Mouse (Mus musculus): ENCODE measurements around the gene Vps11. TPM values are rescaled to one million over a fixed set of nuclear protein-coding genes. Genes with fewer than 3 reads are reported as not detected.
"Not testable (repeated sequence)": the region's sequence is repeated elsewhere in the genome, so short reads cannot be mapped to it uniquely, and the experiment has no call there.

The Vps11 gene
- polyA plus RNA-seq, 1 experiment from 2014 or later: 30.5 TPM

GRCm38 (mm10) chr9:44317452-44317851, 44.0 kb downstream of the Vps11 start:
- no peak for DNase-seq (ENCODE audit: low spot score)

- DNase-seq (ENCODE audit: low spot score): no peak
These were observed 46.6 kb downstream of the Vps11 start for GRCm38 (mm10) chr9:44314910-44315309.

GRCm38 (mm10) chr9:44314257-44314547, 47.3 kb downstream of the Vps11 start:
- DNase-seq (ENCODE audit: low spot score): no peak

GRCm38 (mm10) chr9:44313476-44314256, 47.8 kb downstream of the Vps11 start:
- DNase-seq (ENCODE audit: low spot score): no peak

GRCm38 (mm10) chr9:44311136-44312134, 50.0 kb downstream of the Vps11 start:
- no peak for DNase-seq (ENCODE audit: low spot score)

GRCm38 (mm10) chr9:44310750-44311135, 50.7 kb downstream of the Vps11 start:
- DNase-seq (ENCODE audit: low spot score): no peak

- no peak for DNase-seq (ENCODE audit: low spot score)
These were observed 51.7 kb downstream of the Vps11 start for GRCm38 (mm10) chr9:44309756-44310155.

- DNase-seq (ENCODE audit: low spot score): peak; percentile 75
These were observed 54.2 kb downstream of the Vps11 start for GRCm38 (mm10) chr9:44307248-44307647.

GRCm38 (mm10) chr9:44306532-44306931, 54.9 kb downstream of the Vps11 start:
- no peak for DNase-seq (ENCODE audit: low spot score)

- peak; percentile 99 for DNase-seq (ENCODE audit: low spot score)
These were observed 55.9 kb downstream of the Vps11 start, which contains the start of gene Hinfp for GRCm38 (mm10) chr9:44305466-44306079. Gene Hinfp (minus strand): TSS chr9:44305671.

- DNase-seq (ENCODE audit: low spot score): not testable (repeated sequence)
These were observed 61.5 kb downstream of the Vps11 start for GRCm38 (mm10) chr9:44300001-44300400.

Small RNAs within 50 kb of the gene (microRNA-seq; reads per million reads assigned to microRNA genes)
- gene Gm44335 (ENCODE audit: borderline number of aligned reads) (2.1 reads per million), gene Mir7085 (ENCODE audit: borderline number of aligned reads) (not detected)

Other genes with a start within 250 kb of the Vps11 start
- 0.05 and 0.10 TPM in 2 replicates for gene Gm49380, start 248.2 kb downstream of the Vps11 start, polyA plus RNA-seq (2015; fragmentation: Nextera tagmentation; extraction: Ambion mirVana)
- 52.3 and 53.4 TPM in 2 replicates for gene Rnf26, start 248.2 kb downstream of the Vps11 start, polyA plus RNA-seq (2015; fragmentation: Nextera tagmentation; extraction: Ambion mirVana)
- 6.9 and 7.9 TPM in 2 replicates for gene Mcam, start 227.2 kb downstream of the Vps11 start, polyA plus RNA-seq (2015; fragmentation: Nextera tagmentation; extraction: Ambion mirVana)
- gene Cbl, start 127.6 kb downstream of the Vps11 start, polyA plus RNA-seq (2015; fragmentation: Nextera tagmentation; extraction: Ambion mirVana): 51.9 and 60.4 TPM in 2 replicates
- 8.1 TPM in 2 replicates for gene Ccdc153, start 121.0 kb downstream of the Vps11 start, polyA plus RNA-seq (2015; fragmentation: Nextera tagmentation; extraction: Ambion mirVana)
- 0.45 and 0.49 TPM in 2 replicates for gene Pdzd3, start 110.2 kb downstream of the Vps11 start, polyA plus RNA-seq (2015; fragmentation: Nextera tagmentation; extraction: Ambion mirVana)
- 5.9 and 6.3 TPM in 2 replicates for gene Nlrx1, start 93.1 kb downstream of the Vps11 start, polyA plus RNA-seq (2015; fragmentation: Nextera tagmentation; extraction: Ambion mirVana)
- 0.09 and 0.12 TPM in 2 replicates for gene Abcg4, start 73.1 kb downstream of the Vps11 start, polyA plus RNA-seq (2015; fragmentation: Nextera tagmentation; extraction: Ambion mirVana)
- gene Hinfp, start 56.0 kb downstream of the Vps11 start, polyA plus RNA-seq (2015; fragmentation: Nextera tagmentation; extraction: Ambion mirVana): 22.4 and 22.6 TPM in 2 replicates
- 11.0 and 11.2 TPM in 2 replicates for gene C2cd2l, start 41.4 kb downstream of the Vps11 start, polyA plus RNA-seq (2015; fragmentation: Nextera tagmentation; extraction: Ambion mirVana)
- 25.7 and 25.8 TPM in 2 replicates for gene Dpagt1, start 35.7 kb downstream of the Vps11 start, polyA plus RNA-seq (2015; fragmentation: Nextera tagmentation; extraction: Ambion mirVana)
- 454 and 470 TPM in 2 replicates for gene H2afx, start 27.0 kb downstream of the Vps11 start, polyA plus RNA-seq (2015; fragmentation: Nextera tagmentation; extraction: Ambion mirVana)
- 74.7 and 79.0 TPM in 2 replicates for gene Hmbs, start 17.4 kb downstream of the Vps11 start, polyA plus RNA-seq (2015; fragmentation: Nextera tagmentation; extraction: Ambion mirVana)
- gene Hyou1, start 17.8 kb upstream of the Vps11 start, polyA plus RNA-seq (2015; fragmentation: Nextera tagmentation; extraction: Ambion mirVana): 13.1 and 18.5 TPM in 2 replicates
- 16.4 and 18.1 TPM in 2 replicates for gene Slc37a4, start 35.2 kb upstream of the Vps11 start, polyA plus RNA-seq (2015; fragmentation: Nextera tagmentation; extraction: Ambion mirVana)
- gene Rps25, start 45.5 kb upstream of the Vps11 start, polyA plus RNA-seq (2015; fragmentation: Nextera tagmentation; extraction: Ambion mirVana): 3,300 and 3,396 TPM in 2 replicates
- 166 and 171 TPM in 2 replicates for gene Trappc4, start 45.9 kb upstream of the Vps11 start, polyA plus RNA-seq (2015; fragmentation: Nextera tagmentation; extraction: Ambion mirVana)
- gene Ccdc84, start 56.9 kb upstream of the Vps11 start, polyA plus RNA-seq (2015; fragmentation: Nextera tagmentation; extraction: Ambion mirVana): 24.6 and 27.0 TPM in 2 replicates
- not detected in 2 replicates for gene Foxr1, start 79.5 kb upstream of the Vps11 start, polyA plus RNA-seq (2015; fragmentation: Nextera tagmentation; extraction: Ambion mirVana)
- 0.69 and 1.5 TPM in 2 replicates for gene Upk2, start 93.3 kb upstream of the Vps11 start, polyA plus RNA-seq (2015; fragmentation: Nextera tagmentation; extraction: Ambion mirVana)
- 3.2 and 4.4 TPM in 2 replicates for gene Bcl9l, start 121.2 kb upstream of the Vps11 start, polyA plus RNA-seq (2015; fragmentation: Nextera tagmentation; extraction: Ambion mirVana)
- gene Cxcr5, start 200.2 kb upstream of the Vps11 start, polyA plus RNA-seq (2015; fragmentation: Nextera tagmentation; extraction: Ambion mirVana): 1.4 and 1.5 TPM in 2 replicates
- gene Ddx6, start 243.2 kb upstream of the Vps11 start, polyA plus RNA-seq (2015; fragmentation: Nextera tagmentation; extraction: Ambion mirVana): 22.2 and 29.5 TPM in 2 replicates

Data from thymus, postnatal 0 days (tissue).